Mouse (Mus musculus): Measurements from ENCODE around the gene Scarb2.
A peak's percentile ranks its signal among the peaks of the same experiment; 100 is the strongest.

Scarb2 gene

DNA sequence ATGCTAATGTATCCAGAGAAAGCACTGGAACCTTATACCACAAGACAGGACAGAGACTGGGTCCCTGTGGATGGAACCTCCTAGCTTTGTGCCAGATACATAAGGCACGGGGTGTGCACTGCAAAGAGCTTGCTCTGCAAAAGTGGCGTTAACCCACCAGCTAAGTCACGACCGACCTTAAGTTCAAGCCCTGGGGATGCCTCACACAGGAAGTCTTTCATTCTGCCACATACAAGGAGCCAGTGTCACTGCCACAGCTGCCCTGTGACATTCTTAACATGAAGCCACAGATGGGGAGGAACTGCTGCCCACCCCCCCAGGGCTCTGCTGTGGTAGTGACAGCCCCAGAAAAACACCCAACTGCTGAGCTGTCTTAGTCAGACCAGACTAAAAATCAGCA lies 15.9 kb downstream of the Scarb2 start:
- no peak for DNase-seq

DNA sequence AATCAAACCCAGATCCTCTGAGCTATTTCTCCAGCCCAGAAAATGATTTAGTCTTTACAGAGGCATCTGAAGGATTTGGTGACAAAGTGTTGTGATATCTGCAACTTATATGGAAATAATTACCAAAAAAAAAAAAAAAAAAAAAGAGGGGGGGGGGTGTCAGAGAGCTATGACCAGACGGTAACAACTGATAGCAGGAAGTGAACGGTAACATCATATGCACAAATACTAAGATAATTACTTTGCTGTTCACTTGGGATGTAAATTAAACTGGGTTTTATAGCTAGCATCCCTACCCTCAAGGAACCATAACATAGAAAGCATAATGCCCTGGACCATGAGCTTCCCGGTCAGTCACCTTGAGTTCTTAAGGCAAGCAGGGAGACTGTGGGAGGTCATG lies 16.3 kb downstream of the Scarb2 start:
- DNase-seq: no peak

DNA sequence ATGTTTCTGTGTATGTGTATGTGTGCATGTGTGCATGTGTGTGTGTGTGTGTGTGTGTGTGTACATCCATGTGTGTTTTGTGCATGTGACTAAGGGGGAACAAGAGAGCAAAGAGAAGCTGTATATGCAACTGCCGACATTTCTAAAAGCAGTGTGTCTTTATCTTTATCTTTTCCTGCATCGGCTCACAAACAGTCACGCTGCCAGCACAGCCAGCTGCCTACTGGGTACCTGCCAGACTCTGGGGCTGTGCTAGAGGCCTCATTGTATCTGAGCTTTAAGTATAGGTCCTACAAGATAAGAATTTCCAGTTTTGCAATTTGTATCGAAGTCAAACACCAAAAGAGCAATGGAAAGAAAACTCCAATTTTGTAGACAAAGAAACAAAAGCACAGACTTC lies 17.1 kb downstream of the Scarb2 start:
- DNase-seq: no peak

DNA sequence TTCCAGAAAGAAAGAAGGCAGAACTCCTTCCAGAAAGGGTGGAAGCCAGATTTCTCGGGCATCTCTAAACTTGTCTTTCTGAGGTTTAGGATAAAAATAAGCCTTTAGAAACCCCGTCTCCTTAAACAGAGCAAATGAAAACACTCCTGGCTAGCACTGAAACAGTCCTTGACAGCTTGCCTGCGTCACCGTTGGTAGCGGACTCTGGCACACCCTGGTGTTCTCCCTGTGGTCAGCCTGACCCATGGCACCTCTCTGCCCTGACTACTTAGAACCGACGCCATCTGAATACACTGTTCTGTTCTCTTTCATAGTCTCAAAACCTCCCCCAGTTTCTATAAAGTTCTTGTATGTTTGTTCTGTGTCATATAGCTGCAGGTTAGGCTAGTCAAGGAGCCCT lies 17.7 kb downstream of the Scarb2 start:
- no peak for DNase-seq

DNA sequence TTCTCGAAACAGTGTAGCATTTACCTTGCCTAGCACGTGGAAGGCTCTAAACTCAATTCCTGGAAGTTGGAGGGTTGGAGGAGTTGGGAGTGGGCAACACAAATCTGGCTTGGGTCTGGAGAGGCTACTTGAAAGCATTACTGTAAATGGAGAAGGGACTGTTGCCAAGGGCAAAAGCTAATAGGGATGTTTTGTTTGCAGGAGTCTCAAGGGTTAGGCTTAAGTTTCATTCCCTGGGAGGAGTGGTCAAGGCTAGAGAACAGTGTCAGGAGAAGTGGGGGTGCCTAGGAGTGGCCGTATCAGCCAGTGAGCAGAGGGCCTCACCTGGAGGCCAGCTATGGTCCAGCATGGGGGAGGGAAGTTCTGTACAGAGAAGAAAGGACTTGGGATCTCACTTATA lies 18.2 kb downstream of the Scarb2 start:
- DNase-seq: no peak

DNA sequence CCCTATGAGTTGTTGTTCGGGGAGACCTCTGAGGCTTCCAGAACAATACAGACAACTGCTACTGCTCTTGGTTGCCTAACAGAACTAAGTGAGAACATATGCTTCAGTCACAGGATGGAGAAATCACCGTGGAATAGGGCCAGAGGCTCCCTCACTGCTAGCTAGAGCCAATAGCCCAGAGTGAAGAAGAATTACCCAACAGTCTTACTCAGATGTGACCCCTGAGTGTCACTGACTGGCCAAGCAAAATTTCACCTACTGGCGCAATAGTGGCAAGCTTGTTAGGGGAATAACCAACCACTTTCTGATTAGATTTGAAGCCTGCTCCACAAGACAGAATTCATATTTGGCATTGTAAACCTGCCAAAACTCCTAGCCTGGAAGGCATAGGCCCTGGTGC lies 19.9 kb downstream of the Scarb2 start:
- DNase-seq: no peak

DNA sequence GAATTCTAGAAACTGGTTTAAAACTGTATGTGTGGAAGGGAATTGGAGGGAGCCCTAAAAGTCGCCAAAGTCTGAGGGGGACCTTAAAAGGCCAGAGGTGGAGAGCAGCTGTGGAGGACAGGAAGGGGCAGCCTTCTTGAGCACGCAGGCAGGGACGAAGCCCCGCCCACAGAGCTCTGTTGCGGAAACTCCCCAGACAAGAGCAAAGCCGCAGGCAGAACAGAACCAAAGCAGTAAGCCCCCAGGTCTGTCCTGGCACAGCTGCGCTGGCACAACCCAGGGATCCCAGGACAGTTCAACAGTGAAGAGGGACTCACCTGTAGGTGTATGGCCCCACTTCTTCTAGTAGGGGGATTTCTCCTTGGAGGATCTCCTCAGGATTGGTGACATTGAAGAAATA lies 21.8 kb downstream of the Scarb2 start:
- no peak for DNase-seq

DNA sequence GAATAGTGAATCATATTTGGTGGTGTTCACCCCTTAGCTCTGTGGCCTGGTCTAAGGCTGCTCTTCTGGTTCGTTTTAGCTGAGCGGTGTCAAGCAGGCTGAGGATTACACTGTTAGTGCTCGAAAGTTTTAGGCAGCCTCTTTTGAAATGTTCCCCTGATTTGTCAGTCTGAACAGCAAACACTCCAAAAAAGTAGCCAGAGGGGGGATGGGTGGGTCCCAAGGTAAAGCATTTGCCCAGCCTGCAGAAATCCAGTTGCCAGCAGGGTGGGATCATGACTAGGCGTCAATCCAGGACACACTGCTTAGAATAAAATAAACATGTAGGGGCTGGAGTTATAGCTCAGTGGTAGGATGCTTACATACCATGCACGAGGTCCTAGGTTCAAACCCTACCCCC lies 33.8 kb downstream of the Scarb2 start:
- no peak for DNase-seq

DNA sequence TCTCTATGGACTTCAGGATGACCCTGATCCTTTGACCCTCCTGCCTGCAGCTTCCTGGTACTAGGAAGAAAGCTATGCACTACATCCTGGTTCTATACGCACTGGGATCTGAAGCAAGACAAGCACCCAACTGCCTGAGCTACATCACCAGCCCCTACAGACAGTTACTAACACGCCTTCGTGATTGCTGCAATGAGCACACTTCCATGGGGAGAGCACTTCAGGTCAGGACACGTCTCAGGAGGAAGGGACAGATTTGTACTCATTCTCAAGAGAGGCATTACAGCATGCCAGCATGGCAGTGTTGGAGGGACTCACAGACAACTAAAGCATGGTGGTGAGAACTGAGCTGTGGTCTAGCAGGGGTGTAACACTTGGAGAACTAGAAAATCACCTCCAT lies 35.1 kb downstream of the Scarb2 start:
- no peak for DNase-seq

DNA sequence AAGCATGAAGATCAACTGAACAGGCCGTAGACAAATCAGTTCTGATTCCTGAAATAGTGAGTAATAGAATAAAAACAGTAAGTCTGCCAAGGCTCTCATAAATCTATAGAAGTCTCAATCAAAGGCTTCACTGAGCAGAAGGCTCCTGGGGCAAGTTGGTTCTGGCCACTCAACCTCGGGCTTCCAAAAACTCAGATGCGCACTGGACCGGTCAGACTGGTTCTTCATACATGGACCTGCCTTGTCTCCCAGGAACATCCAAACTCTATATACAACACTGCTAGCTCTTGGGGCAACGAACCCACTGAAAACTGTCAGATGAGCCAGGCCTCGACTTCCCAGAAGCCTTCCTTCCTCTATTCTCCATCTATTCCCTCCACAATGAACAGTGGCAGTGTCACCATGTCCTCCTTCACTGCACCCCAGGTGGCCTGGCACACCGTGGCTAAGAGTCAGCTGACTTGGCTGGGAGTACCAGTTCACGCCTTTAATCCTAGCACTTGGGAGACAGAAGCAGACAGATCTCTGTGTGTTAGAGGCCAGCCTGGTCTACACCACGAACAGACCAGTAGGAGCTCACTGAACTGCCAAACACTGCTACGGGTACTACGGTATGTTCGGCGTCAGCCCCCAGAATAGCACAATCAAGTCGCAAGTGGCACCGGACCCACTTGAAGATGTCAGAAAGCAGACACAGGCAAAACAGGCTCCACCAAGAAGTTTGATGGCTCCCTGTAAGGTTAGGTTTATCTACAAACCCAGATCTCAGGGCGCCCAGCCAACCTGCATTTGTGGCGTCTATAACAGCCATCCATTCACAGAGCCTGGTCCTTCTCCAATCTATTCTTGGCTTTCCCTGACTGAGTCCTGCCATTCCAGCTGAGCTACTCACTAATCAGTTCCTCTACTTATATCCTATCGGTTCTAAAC lies 37.2 kb downstream of the Scarb2 start:
- no peak for DNase-seq

DNA sequence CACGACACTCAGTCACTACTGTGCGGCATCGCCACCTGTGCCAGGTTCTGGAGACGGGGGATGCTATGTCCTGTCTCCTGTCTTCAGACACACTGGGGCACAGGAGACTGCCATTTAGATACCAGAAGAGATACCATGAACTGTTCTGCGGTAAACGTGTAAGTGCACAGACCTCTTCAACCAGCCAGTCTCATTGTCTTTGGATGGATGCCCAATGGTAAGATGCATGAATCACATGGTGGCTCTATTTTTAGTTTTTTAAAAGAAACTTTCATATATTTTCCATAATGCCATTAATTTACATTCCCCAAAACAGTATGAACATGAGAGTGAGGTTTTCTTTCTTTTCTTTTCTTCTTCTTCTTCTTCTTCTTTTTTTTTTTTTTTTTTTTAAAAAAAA lies 38.4 kb downstream of the Scarb2 start:
- no peak for DNase-seq

DNA sequence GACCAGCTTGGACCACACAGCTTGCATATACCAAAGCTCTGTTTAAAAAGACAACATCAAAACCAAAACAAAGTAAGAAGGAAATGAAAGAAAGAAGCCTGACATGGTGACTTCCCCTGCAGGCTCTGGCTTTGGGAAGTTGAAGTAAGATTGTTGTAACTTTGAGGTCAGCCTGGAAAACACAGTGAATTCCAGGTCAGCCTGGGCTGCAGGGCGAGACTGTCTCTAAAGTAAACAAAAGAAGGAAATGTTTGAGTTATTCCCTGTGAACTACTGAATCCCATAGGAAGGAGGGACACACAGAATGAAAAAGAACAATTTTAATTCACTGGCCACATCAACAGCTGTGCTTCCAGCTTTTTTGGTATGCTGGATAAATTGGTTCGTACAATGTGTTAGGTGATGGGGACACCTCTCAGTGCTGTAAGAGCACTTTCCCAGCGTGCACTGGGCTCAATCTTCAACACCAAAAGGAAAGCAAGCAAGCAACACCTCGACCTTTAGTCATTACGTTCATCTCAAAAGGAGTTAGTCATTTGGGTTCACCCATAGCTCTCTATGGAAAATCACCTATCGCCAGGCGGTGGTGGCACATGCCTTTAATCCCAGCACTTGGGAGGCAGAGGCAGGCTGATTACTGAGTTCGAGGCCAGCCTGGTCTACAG lies 39.4 kb downstream of the Scarb2 start:
- DNase-seq: no peak

DNA sequence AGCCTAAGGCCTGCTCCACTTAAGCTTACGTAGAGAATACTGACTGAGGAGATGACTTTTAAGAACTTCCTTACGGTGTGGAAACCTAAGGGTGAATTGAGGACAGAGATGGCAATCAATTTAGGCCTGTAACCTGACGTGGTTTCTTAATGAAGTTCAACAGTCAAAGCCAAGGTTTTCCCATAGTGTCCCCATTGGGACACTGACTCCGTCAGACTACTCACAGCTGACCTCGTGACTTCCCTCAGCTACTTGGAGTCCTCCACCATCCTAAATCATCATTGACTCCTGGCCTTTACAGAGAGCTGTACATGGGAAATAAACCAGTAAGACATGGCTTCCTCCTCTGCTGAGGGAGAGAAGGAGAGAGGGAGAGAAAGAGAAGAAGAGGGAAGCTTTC lies 41.1 kb downstream of the Scarb2 start:
- no peak for DNase-seq

DNA sequence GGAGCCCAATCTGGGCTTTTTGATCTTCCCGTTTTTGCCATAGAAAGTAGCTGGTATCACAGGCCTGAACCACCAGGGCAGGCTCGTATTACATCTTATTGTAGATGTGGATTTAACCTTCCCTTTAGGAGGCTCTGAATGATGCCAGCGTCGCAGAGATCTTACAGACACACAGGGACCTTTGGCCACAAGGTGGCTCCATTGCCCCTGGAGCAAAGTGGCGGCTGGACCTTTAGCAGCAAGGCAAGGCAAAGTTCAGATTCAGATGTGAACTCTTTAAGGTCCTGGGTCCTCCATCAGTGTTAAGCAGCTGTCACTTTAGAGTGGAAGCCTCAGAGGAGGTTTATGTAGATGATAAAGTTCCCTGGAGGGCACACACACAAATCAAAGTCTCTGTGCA lies 45.3 kb downstream of the Scarb2 start:
- peak; percentile 51 for DNase-seq

DNA sequence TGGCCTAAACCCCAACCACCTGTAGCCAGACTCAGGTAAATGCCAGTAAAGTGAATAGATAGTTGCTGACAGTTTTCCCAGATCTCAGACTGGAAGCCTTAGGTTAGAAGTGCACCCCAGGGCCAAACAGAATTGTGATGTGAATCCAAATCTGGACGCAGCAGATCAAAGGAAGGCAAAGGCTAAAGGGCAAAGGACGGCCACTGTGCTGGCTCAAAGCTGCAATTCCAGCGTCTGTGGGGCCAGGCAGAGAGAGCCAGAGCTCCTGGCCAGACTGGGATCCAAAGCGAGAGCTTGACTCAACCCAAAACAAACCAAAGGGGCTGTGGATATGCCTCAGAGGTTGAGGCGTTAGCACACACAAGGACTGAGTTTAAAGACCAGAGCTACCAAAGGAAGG lies 47.9 kb downstream of the Scarb2 start:
- no peak for DNase-seq

DNA sequence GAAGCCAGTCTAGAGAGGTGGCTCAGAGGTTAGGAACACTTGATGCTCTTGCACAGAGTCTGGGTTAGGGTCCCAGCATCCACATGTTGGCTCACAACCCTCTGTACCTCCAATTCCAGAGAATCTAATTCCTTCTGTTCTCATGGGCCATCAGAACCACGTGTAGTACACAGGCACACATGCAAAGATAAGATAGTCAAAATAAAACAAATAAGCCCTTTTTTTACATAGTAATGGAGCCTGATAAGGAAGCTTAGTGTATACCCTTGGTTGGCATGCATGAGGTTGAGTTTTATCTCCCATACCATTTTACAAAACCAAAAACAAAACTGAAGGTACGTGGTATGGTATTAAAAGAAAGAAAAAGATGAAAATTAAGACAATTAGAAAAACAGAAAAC lies 49.2 kb downstream of the Scarb2 start:
- DNase-seq: no peak

DNA sequence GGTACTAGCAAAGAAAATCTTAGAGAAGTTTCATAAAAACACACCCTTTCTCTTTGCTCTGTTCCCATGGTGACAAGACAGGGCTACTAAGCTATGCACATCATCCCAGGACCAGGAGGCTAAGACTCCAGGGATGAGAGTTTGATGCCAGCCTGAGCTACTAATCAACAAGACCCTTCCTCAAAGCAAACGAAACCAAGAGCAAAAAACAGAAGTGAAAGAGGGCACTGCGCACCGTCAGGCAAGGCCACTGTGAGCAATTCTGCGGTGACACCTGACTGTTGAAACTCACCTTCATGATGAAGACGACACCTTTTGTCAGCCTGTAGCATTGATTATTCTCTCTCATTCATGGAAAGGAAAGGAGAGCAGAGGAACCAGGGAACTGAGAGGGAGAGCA lies 53.8 kb downstream of the Scarb2 start:
- no peak for DNase-seq

DNA sequence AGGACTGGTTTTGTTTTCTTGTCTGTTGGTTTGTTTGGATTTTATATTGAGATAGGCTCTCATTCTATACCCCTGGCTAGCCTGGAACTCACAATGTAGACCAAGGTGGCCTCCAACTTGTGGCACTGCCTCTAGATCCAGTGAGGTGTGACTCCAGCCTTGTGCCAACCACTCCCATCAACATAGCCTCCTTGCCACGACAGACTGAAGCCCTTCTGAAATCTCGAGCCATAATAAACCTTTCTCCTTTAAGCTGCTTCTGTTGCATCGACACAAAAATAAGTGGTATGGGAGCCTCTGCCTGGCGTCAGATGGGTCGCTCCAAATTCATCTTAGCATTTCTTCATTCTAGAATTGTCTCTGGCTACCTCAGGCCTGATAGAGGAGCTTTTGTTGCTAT lies 59.9 kb downstream of the Scarb2 start:
- no peak for DNase-seq

DNA sequence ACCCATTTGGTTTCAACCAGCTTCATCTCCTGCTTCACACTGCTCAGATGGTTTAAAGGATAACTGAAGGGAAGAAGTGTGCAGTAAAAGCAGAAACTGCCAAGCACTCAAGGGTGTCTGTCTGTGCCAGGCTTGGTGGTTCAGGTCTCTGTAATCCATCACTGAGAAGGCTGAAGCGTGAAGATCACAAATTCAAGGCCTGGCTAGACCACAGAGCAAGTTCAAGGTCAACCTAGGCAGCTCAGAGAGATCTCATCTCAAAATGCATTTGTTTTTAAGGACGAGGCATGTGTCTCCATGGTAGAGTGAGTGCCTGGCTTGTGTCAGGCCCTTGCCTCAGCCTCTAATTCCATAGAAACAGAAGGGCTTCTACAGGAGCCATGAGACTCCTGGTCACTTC lies 61.6 kb downstream of the Scarb2 start:
- DNase-seq: no peak

DNA sequence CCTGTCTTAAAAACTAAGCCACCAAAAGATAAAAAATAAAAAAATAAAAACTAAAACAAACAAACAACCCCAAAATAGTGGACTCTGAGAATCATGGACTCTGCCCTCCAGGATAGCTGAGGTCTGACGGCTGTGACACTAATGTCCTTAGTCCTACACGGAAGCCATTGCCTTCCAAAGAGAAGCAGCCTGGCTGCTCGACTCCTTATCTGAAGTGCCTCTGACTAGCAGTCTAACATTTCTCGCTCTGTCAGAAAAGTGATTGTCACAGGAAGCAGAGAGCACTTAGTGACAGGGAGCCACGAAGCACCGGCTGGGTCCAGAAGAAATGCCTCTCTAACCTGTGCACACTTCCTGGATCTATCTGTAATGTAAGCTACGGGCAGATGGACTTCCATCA lies 63.7 kb downstream of the Scarb2 start:
- no peak for DNase-seq

DNA sequence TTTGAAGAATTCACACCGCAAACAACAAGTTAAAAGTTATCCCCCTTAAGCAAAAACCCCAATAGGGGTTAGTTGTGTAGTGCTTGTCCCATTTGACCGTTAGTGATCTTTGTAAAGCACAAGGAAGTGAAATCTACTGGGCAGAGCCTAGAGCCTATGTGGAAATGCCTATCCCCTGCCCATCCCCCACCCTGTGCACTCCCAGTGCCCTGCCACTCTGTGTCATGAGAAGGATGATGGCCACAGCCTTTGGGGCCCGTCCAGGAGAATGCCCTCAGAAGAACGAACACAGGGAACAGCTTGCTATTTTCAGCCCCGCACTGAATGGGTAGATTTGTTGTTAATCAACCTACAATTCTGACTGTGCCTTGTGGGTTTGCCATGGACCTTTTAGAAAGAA lies 65.1 kb downstream of the Scarb2 start:
- DNase-seq: peak; percentile 19

DNA sequence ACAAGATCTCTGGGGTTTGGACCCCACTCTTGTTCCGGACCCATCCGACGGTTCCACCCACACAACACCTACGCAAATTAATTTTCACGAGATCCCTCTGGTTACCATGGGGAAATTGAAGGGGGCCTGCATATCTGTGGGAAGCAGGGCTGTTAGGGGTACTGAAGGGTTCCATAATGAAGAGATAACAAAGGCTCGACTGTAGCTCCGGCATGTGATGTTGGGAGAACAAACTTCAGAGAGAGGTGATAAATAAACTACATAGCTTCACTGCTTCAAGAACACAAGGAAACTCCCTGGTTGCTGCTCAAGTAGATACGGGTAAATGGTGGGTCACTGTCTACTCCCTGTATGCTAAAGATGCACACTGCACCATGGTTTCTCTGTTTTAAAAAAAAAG lies 68.1 kb downstream of the Scarb2 start:
- no peak for DNase-seq

DNA sequence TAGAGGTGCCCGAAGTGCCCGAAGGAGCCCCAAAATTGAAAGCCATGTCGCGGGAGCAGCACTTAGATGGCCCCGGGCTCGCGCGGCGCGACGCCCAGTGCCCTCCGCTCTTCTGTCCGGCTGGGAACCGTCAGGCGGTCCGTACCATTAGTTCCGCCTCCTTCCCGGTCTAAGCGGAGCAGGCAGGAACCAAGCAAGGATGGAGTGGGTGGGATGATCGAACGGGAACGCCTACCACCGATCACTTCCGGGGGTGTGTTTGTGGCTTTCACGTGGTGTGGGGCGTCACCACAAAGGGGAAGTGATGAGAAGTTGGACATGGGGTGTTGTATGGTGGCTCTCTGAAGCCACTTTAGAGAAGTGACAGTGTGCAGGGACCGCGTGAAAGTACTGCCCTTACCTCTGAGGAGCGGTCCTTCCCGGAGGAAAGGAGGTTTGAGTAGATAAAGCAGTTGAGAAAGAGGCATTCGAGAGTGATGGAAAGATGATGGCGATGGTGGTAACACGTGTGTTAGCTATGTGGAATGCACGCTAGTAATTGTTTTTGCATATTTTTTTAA lies 71.5 kb downstream of the Scarb2 start, which contains the start of gene Nup54:
Gene Nup54 (minus strand): TSS at position 195 of the 560 bp plus-strand sequence.
- peak; percentile 87 for DNase-seq

DNA sequence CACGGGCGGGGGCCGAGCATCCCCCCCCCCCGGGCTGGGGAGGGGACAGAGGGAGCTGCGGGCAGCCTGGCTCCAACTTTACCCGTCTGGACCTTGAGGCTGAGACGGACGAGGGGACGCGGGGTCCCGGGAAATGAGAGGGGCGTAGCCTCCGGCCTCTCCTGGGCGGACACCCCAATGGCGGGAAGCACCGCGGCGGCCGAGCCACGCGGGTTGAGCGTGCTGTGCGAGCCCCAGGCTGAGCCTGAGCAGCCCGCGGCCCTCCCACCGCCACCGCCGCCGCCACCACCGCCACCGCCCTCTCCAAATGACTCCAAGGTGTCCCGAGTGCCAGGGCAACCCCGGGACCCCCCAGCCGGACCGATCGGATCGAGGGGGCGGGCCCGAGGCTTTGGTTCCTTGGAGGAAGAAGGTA lies 72.1 kb downstream of the Scarb2 start:
- no peak for DNase-seq
